In genomic region chr4:131906423-131906822, GRCm38 (mm10) we compare ENCODE assay signal across 15 mouse cellular contexts. TPM values are rescaled to one million over a fixed set of nuclear protein-coding genes. Genes with fewer than 3 reads are reported as not detected.
DNase-seq lines count a peak whose midpoint lies in the region; ATAC-seq and TF ChIP-seq lines count a peak whose summit lies in the region.
"Had no signal": no experiment of that assay in that cellular context is flagged by ENCODE, and none has a peak within 500 bp of the region (broad histone marks: within the 10 kb centered on the region; RNA-seq: fewer than 3 reads in every experiment).

No protein-coding gene starts in this region.

- H3K9ac ChIP-seq in heart, postnatal 0 days (replicated peaks; ENCODE audit: low read depth, low read length) = no peak overlapping the region
- no peak overlapping the region for H3K9ac ChIP-seq in liver, embryonic 15.5 days
- no peak overlapping the region for H3K9ac ChIP-seq in liver, embryonic 11.5 days (ENCODE audit: low read depth, low read length)
- H3K9ac ChIP-seq in intestine, embryonic 16.5 days (ENCODE audit: low read depth, low read length) = no peak overlapping the region
- H3K9ac ChIP-seq in stomach, embryonic 14.5 days (replicated peaks; ENCODE audit: low read depth, low read length) = no peak overlapping the region
- H3K9ac ChIP-seq: liver, embryonic 13.5 days had no signal

- intact Hi-C loops in heart, postnatal 10 days (cut with DNase I) = no loop called here

- peaks cover 5% of the 10 kb centered on the region; the same call in 1 of the 2 replicates for H3K4me1 ChIP-seq in heart, postnatal 0 days (ENCODE audit: control insufficient read depth, insufficient read depth)
- H3K4me1 ChIP-seq in liver, embryonic 15.5 days (replicated peaks) = peaks cover 10% of the 10 kb centered on the region
- peaks cover 10% of the 10 kb centered on the region for H3K4me1 ChIP-seq in liver, embryonic 11.5 days (replicated peaks; ENCODE audit: control insufficient read depth, insufficient read depth, low read length)
- H3K4me1 ChIP-seq in intestine, embryonic 16.5 days (ENCODE audit: control insufficient read depth, insufficient read depth, low read length) = peaks cover 16% of the 10 kb centered on the region
- 0 out of 2 replicates have a peak, but pooled peaks cover 4% of the 10 kb centered on the region for H3K4me1 ChIP-seq in stomach, embryonic 14.5 days (ENCODE audit: control insufficient read depth, insufficient read depth, low read length)

- no peak for TF ChIP-seq CTCF in heart, postnatal 0 days (IDR thresholded peaks at IDR 0.05; ENCODE audit: low read depth)

- no peak for TF ChIP-seq EP300 in heart, postnatal 0 days (IDR thresholded peaks at IDR 0.05; ENCODE audit: low read depth)

- 36% methylated on average over 6 of the region's 6 CpGs for WGBS in heart, postnatal 0 days
- 74% methylated on average over 6 of the region's 6 CpGs for WGBS in liver, embryonic 15.5 days (ENCODE audit: insufficient replicate concordance)
- 73% methylated on average over 6 of the region's 6 CpGs for WGBS in liver, embryonic 11.5 days
- 43% methylated on average over 6 of the region's 6 CpGs for WGBS in intestine, embryonic 16.5 days
- WGBS in stomach, embryonic 14.5 days = 38% methylated on average over 6 of the region's 6 CpGs

- H3K27ac ChIP-seq in heart, postnatal 0 days (ENCODE audit: low read depth) = no peak overlapping the region
- no peak overlapping the region for H3K27ac ChIP-seq in liver, embryonic 15.5 days (replicated peaks)
- H3K27ac ChIP-seq in liver, embryonic 11.5 days (ENCODE audit: low read depth, low read length) = no peak overlapping the region
- no peak overlapping the region for H3K27ac ChIP-seq in intestine, embryonic 16.5 days (ENCODE audit: low read length)
- no peak overlapping the region for H3K27ac ChIP-seq in stomach, embryonic 14.5 days (ENCODE audit: low read length)
- H3K27ac ChIP-seq: heart, adult 2 months; liver, embryonic 13.5 days had no signal

- 0 out of 2 replicates have a peak, but pooled peaks have one; percentile 19 for ATAC-seq in heart, postnatal 0 days (ENCODE audit: insufficient read depth, low read depth)
- peak; percentile 38; the same call in 1 of the 2 replicates for ATAC-seq in liver, embryonic 15.5 days (ENCODE audit: insufficient read depth)
- no peak for ATAC-seq in liver, embryonic 11.5 days (replicated peaks; ENCODE audit: low FRiP score)
- peak; percentile 29; the same call in 1 of the 2 replicates for ATAC-seq in intestine, embryonic 16.5 days
- ATAC-seq in stomach, embryonic 14.5 days (ENCODE audit: insufficient number of reproducible peaks, insufficient read depth, low FRiP score, low read depth) = peak; percentile 49
- ATAC-seq in megakaryocyte, adult 5-6 weeks (ENCODE audit: poor library complexity, severe bottlenecking) = no peak
- ATAC-seq: hindbrain, embryonic 16.5 days had no signal

- H3K27me3 ChIP-seq in heart, postnatal 0 days (ENCODE audit: control insufficient read depth, insufficient read depth, low read length) = no peaks in the 10 kb centered on the region
- H3K27me3 ChIP-seq in liver, embryonic 15.5 days = peaks cover 18% of the 10 kb centered on the region
- no peaks in the 10 kb centered on the region for H3K27me3 ChIP-seq in liver, embryonic 11.5 days (replicated peaks; ENCODE audit: control insufficient read depth, insufficient read depth, low read length)
- H3K27me3 ChIP-seq in intestine, embryonic 16.5 days (replicated peaks; ENCODE audit: control insufficient read depth, insufficient read depth, low read length) = no peaks in the 10 kb centered on the region
- no peaks in the 10 kb centered on the region for H3K27me3 ChIP-seq in stomach, embryonic 14.5 days (ENCODE audit: control insufficient read depth, insufficient read depth, low read length)

- no peak for DNase-seq in heart, postnatal 0 days (ENCODE audit: low spot score)
- no peak for DNase-seq in heart, postnatal 10 days
- DNase-seq in liver, embryonic 11.5 days (ENCODE audit: low spot score) = no peak
- DNase-seq in layer of hippocampus, adult 9-11 months = no peak
- DNase-seq: cerebellum, postnatal 25 days; gastrocnemius, postnatal 10 days; heart, adult 2 months; liver, embryonic 13.5 days had no signal

- peaks cover 23% of the 10 kb centered on the region for H3K36me3 ChIP-seq in heart, postnatal 0 days (replicated peaks; ENCODE audit: control insufficient read depth, insufficient read depth, low read length)
- H3K36me3 ChIP-seq in liver, embryonic 15.5 days (replicated peaks) = peaks cover 36% of the 10 kb centered on the region
- H3K36me3 ChIP-seq in liver, embryonic 11.5 days (ENCODE audit: control insufficient read depth, insufficient read depth, low read length) = peaks cover 10% of the 10 kb centered on the region
- peaks cover 7% of the 10 kb centered on the region for H3K36me3 ChIP-seq in intestine, embryonic 16.5 days (ENCODE audit: control insufficient read depth, insufficient read depth, low read length)
- H3K36me3 ChIP-seq in stomach, embryonic 14.5 days (ENCODE audit: control insufficient read depth, insufficient read depth, low read length) = peaks cover 12% of the 10 kb centered on the region

- H3K4me2 ChIP-seq in heart, postnatal 0 days (ENCODE audit: low read depth, low read length) = no peak overlapping the region
- H3K4me2 ChIP-seq in liver, embryonic 15.5 days = no peak overlapping the region
- no peak overlapping the region for H3K4me2 ChIP-seq in liver, embryonic 11.5 days
- no peak overlapping the region for H3K4me2 ChIP-seq in intestine, embryonic 16.5 days (ENCODE audit: low read depth, low read length)
- H3K4me2 ChIP-seq in stomach, embryonic 14.5 days (replicated peaks; ENCODE audit: low read depth, low read length) = no peak overlapping the region
- H3K4me2 ChIP-seq: liver, embryonic 13.5 days had no signal

- H3K4me3 ChIP-seq in heart, postnatal 0 days (ENCODE audit: low read depth, low read length) = no peak overlapping the region
- H3K4me3 ChIP-seq in liver, embryonic 15.5 days (replicated peaks) = no peak overlapping the region
- no peak overlapping the region for H3K4me3 ChIP-seq in liver, embryonic 11.5 days (ENCODE audit: low read depth, low read length)
- H3K4me3 ChIP-seq in intestine, embryonic 16.5 days (ENCODE audit: low read length) = no peak overlapping the region
- no peak overlapping the region for H3K4me3 ChIP-seq in stomach, embryonic 14.5 days (ENCODE audit: low read depth, low read length)
- H3K4me3 ChIP-seq: heart, adult 2 months; liver, embryonic 13.5 days had no signal

- H3K9me3 ChIP-seq in heart, postnatal 0 days (replicated peaks; ENCODE audit: control insufficient read depth, low read length) = no peaks in the 10 kb centered on the region
- H3K9me3 ChIP-seq in liver, embryonic 15.5 days (replicated peaks) = no peaks in the 10 kb centered on the region
- no peaks in the 10 kb centered on the region for H3K9me3 ChIP-seq in liver, embryonic 11.5 days (ENCODE audit: control insufficient read depth, low read length)
- no peaks in the 10 kb centered on the region for H3K9me3 ChIP-seq in intestine, embryonic 16.5 days (ENCODE audit: control insufficient read depth, low read length)
- H3K9me3 ChIP-seq in stomach, embryonic 14.5 days (ENCODE audit: control insufficient read depth, low read depth, low read length) = no peaks in the 10 kb centered on the region
- H3K9me3 ChIP-seq: liver, embryonic 13.5 days had no signal

RNA-seq across cellular contexts. Expression of gene Tmem200b, which starts 15.1 kb away (rescaled TPM):
- 16.0 and 23.5 TPM in 2 replicates for total RNA-seq in heart, postnatal 0 days (2014; rRNA removed; ENCODE audit: low replicate concordance)
- 0.60 and 0.97 TPM in 2 replicates for polyA plus RNA-seq in heart, postnatal 0 days (2015; fragmentation: Nextera tagmentation; extraction: Ambion mirVana)
- total RNA-seq in heart, postnatal 10 days (2021) = 10 to 100 TPM; 11.3 to 14.4 TPM
- polyA plus RNA-seq in liver, embryonic 15.5 days (2015; fragmentation: Nextera tagmentation; extraction: Ambion mirVana) = 0.26 and 0.28 TPM in 2 replicates
- polyA plus RNA-seq in liver, embryonic 11.5 days (2014; fragmentation: Nextera tagmentation; extraction: Ambion mirVana) = 0.78 and 1.2 TPM in 2 replicates
- polyA plus RNA-seq in intestine, embryonic 16.5 days (2015; fragmentation: Nextera tagmentation; extraction: Ambion mirVana) = 0.18 and 0.20 TPM in 2 replicates
- 0.71 and 1.4 TPM in 2 replicates for polyA plus RNA-seq in stomach, embryonic 14.5 days (2014; fragmentation: Nextera tagmentation; extraction: Ambion mirVana)
- total RNA-seq in megakaryocyte, adult 5-6 weeks (2015) = not detected in 2 replicates
- total RNA-seq in megakaryocyte, adult 5-6 weeks (2017) = not detected in 2 replicates
- total RNA-seq: monocyte, adult 5-6 weeks had no signal
- polyA plus RNA-seq: hindbrain, embryonic 16.5 days; neural tube, embryonic 14.5 days had no signal

RNA-seq across cellular contexts. Expression of gene Srsf4, which starts 33.0 kb away (rescaled TPM):
- total RNA-seq in heart, postnatal 0 days (2014; rRNA removed; ENCODE audit: low replicate concordance) = 14.3 and 17.1 TPM in 2 replicates
- polyA plus RNA-seq in heart, postnatal 0 days (2015; fragmentation: Nextera tagmentation; extraction: Ambion mirVana) = 40.7 and 42.0 TPM in 2 replicates
- 10 to 100 TPM; 53.6 to 53.7 TPM for total RNA-seq in heart, postnatal 10 days (2021)
- polyA plus RNA-seq in liver, embryonic 15.5 days (2015; fragmentation: Nextera tagmentation; extraction: Ambion mirVana) = 58.4 and 61.1 TPM in 2 replicates
- 113 and 118 TPM in 2 replicates for polyA plus RNA-seq in liver, embryonic 11.5 days (2014; fragmentation: Nextera tagmentation; extraction: Ambion mirVana)
- polyA plus RNA-seq in intestine, embryonic 16.5 days (2015; fragmentation: Nextera tagmentation; extraction: Ambion mirVana) = 68.6 and 75.2 TPM in 2 replicates
- polyA plus RNA-seq in stomach, embryonic 14.5 days (2014; fragmentation: Nextera tagmentation; extraction: Ambion mirVana) = 95.3 and 104 TPM in 2 replicates
- total RNA-seq in megakaryocyte, adult 5-6 weeks (2015) = 39.0 and 39.7 TPM in 2 replicates
- 44.5 and 61.2 TPM in 2 replicates for total RNA-seq in megakaryocyte, adult 5-6 weeks (2017)

Comparison
In these comparisons a context has a peak if more than half of its experiments do, and no peak if none do; other contexts are left out.
1. ATAC-seq: peak in heart, postnatal 0 days (single experiment), liver, embryonic 15.5 days (single experiment), intestine, embryonic 16.5 days (single experiment) and stomach, embryonic 14.5 days (single experiment); none in liver, embryonic 11.5 days (single experiment) and megakaryocyte, adult 5-6 weeks (single experiment).